Mouse (Mus musculus): ENCODE measurements around the gene Flvcr2. TPM values are rescaled to one million over a fixed set of nuclear protein-coding genes. Genes with fewer than 3 reads are reported as not detected.

Gene Flvcr2
- total and polyA plus RNA-seq, 3 experiments = 0.07 TPM; not detected in 2

DNA sequence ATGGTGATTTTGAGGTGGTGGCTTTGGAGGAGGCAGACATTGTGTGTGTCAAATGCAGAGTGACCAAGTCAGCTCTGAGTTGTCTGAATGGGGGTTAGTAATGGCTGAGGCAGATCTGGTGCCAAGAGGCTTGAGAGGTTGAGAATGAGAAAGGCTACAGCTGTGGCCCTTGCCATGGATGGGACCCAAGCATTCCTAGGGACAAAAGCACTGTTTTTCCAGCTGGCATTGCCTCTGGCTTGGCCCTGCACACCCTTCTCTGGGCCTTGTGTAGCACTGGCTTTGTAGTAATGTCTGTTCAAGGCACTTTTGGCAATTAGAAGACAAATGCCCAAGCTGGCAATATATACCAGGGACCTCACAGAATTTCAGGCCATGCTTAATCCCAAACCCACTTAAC is 64.6 kb downstream of the Flvcr2 start:
- no peaks in the 10 kb centered on the region for H3K79me2 ChIP-seq (ENCODE audit: control insufficient read depth, insufficient read depth, low read length, poor library complexity)

GRCm38 (mm10) chr12:85811676-85812075 is 65.3 kb downstream of the Flvcr2 start:
- H3K9me3 ChIP-seq (replicated peaks; ENCODE audit: insufficient read depth, low read length) = no peaks in the 10 kb centered on the region
- TF ChIP-seq ELF1 (IDR thresholded peaks at IDR 0.05; ENCODE audit: low read depth, low read length) (no peak), CHD2 (IDR thresholded peaks at IDR 0.05; ENCODE audit: low read length) (no peak), JUND (IDR thresholded peaks at IDR 0.05; ENCODE audit: low read depth, low read length) (no peak), GABPA (IDR thresholded peaks at IDR 0.05; ENCODE audit: low read depth, low read length) (no peak), BHLHE40 (IDR thresholded peaks at IDR 0.05; ENCODE audit: borderline replicate concordance, low read depth, low read length) (no peak), E2F4 (IDR thresholded peaks at IDR 0.05; ENCODE audit: borderline replicate concordance, low read depth, low read length) (no peak), SMC3 (IDR thresholded peaks at IDR 0.05; ENCODE audit: low read depth, low read length) (no peak), ZNF384 (IDR thresholded peaks at IDR 0.05; ENCODE audit: low read depth, low read length) (no peak)

More for the DNA sequence above, 64.6 kb downstream of the Flvcr2 start:
- Histone ChIP-seq H3K4me1 (ENCODE audit: control insufficient read depth in 1 of 2, insufficient read depth in 2 of 2, low read length in 2 of 2) (no peaks in the 10 kb centered on the region), H3K36me3 (ENCODE audit: control insufficient read depth in 1 of 2, insufficient read depth in 2 of 2, low read length in 2 of 2) (no peaks in the 10 kb centered on the region), H3K9ac (ENCODE audit: control insufficient read depth, low read depth, low read length, poor library complexity, severe bottlenecking) (no peak overlapping the region), H3K4me3 (ENCODE audit: control insufficient read depth in 1 of 2, insufficient read depth in 1 of 2, low read depth in 2 of 2, low read length in 2 of 2) (no peak overlapping the region), H3K27ac (ENCODE audit: control insufficient read depth, low read depth, low read length) (no peak overlapping the region), H3K27me3 (ENCODE audit: control insufficient read depth in 1 of 2, insufficient read depth in 2 of 2, low read length in 2 of 2) (no peaks in the 10 kb centered on the region), H3K9me3 (replicated peaks; ENCODE audit: insufficient read depth, low read length) (no peaks in the 10 kb centered on the region)
- TF ChIP-seq UBTF (IDR thresholded peaks at IDR 0.05; ENCODE audit: borderline replicate concordance, insufficient read depth, low read depth, low read length) (no peak), TAL1 (IDR thresholded peaks at IDR 0.05; ENCODE audit: low read length) (no peak), NELFE (IDR thresholded peaks at IDR 0.05; ENCODE audit: low read depth, low read length) (no peak), EP300 (IDR thresholded peaks at IDR 0.05; ENCODE audit: low read depth in 1 of 2, low read length in 2 of 2) (no peak), ZC3H11A (IDR thresholded peaks at IDR 0.05; ENCODE audit: low read depth, low read length) (no peak), JUND (IDR thresholded peaks at IDR 0.05; ENCODE audit: low read depth, low read length) (no peak), MAX (IDR thresholded peaks at IDR 0.05; ENCODE audit: low read length) (no peak), RCOR1 (IDR thresholded peaks at IDR 0.05; ENCODE audit: low read depth, low read length) (no peak), POLR2AphosphoS5 (IDR thresholded peaks at IDR 0.05; ENCODE audit: borderline replicate concordance, low read depth, low read length) (no peak), MEF2A (IDR thresholded peaks at IDR 0.05; ENCODE audit: extremely low read depth, insufficient replicate concordance, low read depth, low read length, poor library complexity, severe bottlenecking) (no peak), POLR2A (IDR thresholded peaks at IDR 0.05; ENCODE audit: control insufficient read depth in 1 of 2, insufficient read depth in 1 of 2, low read depth in 1 of 2, low read length in 2 of 2, poor library complexity in 1 of 2) (no peak), MYB (IDR thresholded peaks at IDR 0.05; ENCODE audit: low read depth, low read length) (no peak), USF2 (IDR thresholded peaks at IDR 0.05; ENCODE audit: borderline replicate concordance in 1 of 2, insufficient read depth in 1 of 2, low read depth in 1 of 2, low read length in 2 of 2) (no peak), POLR2AphosphoS2 (IDR thresholded peaks at IDR 0.05; ENCODE audit: low read length) (no peak), ETS1 (IDR thresholded peaks at IDR 0.05; ENCODE audit: low read depth, low read length) (no peak), E2F4 (IDR thresholded peaks at IDR 0.05; ENCODE audit: borderline replicate concordance, low read depth, low read length) (no peak), HCFC1 (IDR thresholded peaks at IDR 0.05; ENCODE audit: low read depth, low read length) (no peak), ZMIZ1 (IDR thresholded peaks at IDR 0.05; ENCODE audit: low read depth, low read length) (no peak)
- DNase-seq (ENCODE audit: low read depth, low spot score) = no peak

More at GRCm38 (mm10) chr12:85811676-85812075, 65.3 kb downstream of the Flvcr2 start:
- Histone ChIP-seq H3K79me2 (ENCODE audit: control insufficient read depth, insufficient read depth, low read length, poor library complexity) (no peaks in the 10 kb centered on the region), H3K27ac (ENCODE audit: control insufficient read depth, low read depth, low read length) (no peak overlapping the region), H3K9ac (ENCODE audit: control insufficient read depth, low read depth, low read length, poor library complexity, severe bottlenecking) (no peak overlapping the region), H3K36me3 (ENCODE audit: control insufficient read depth in 1 of 2, insufficient read depth in 2 of 2, low read length in 2 of 2) (no peaks in the 10 kb centered on the region), H3K27me3 (ENCODE audit: control insufficient read depth in 1 of 2, insufficient read depth in 2 of 2, low read length in 2 of 2) (no peaks in the 10 kb centered on the region), H3K4me3 (ENCODE audit: control insufficient read depth in 1 of 2, insufficient read depth in 1 of 2, low read depth in 2 of 2, low read length in 2 of 2) (no peak overlapping the region), H3K4me1 (ENCODE audit: control insufficient read depth in 1 of 2, insufficient read depth in 2 of 2, low read length in 2 of 2) (no peaks in the 10 kb centered on the region)
- DNase-seq (ENCODE audit: low read depth, low spot score) = no peak

Data from MEL (cell line).